Mouse (Mus musculus): Measurements from ENCODE around the gene Bnipl.

- TF ChIP-seq MAFK (IDR thresholded peaks at IDR 0.05; ENCODE audit: insufficient read depth, low read depth, low read length) = no peak
- TF ChIP-seq ZNF384 (IDR thresholded peaks at IDR 0.05; ENCODE audit: low read depth, low read length) = no peak
- no peak for TF ChIP-seq CHD2 (IDR thresholded peaks at IDR 0.05; ENCODE audit: low read depth, low read length)
These were observed 19.4 kb downstream of the Bnipl start, which contains the start of gene Mllt11 for GRCm38 (mm10) chr3:95231298-95232221.

All from ES-E14 (cell line).